Mouse (Mus musculus) stomach, embryonic 16.5 days (tissue): ENCODE data around the gene Olfr804. TPM values are rescaled to one million over a fixed set of nuclear protein-coding genes. Genes with fewer than 3 reads are reported as not detected.

Experiments
- microRNA-seq: library from miRNA; unstranded; fragments of <30 nt; microRNA quantifications from one replicate; pipeline ENCODE4, GENCODE M21; 2016
- polyA plus RNA-seq: library from polyadenylated mRNA; unstranded; fragments of >200 nt; fragmentation: Nextera tagmentation; extraction: Ambion mirVana; gene quantifications from 2 replicates; pipeline ENCODE4 v1.2.1, GENCODE M21; 2015

Olfr804 gene
- polyA plus RNA-seq, 1 experiment from 2014 or later = not detected

Small RNA genes lying within 50 kb of the gene (microRNA-seq; reads per million reads assigned to microRNA genes)
- gene Gm24485 = not detected

Other genes with a start within 250 kb of the Olfr804 start
- gene Olfr787, start 241.3 kb upstream of the Olfr804 start, polyA plus RNA-seq = not detected in 2 replicates
- not detected in 2 replicates for gene Olfr788, start 232.2 kb upstream of the Olfr804 start, polyA plus RNA-seq
- gene Olfr789, start 218.5 kb upstream of the Olfr804 start, polyA plus RNA-seq = not detected in 2 replicates
- not detected in 2 replicates for gene Olfr790, start 204.7 kb upstream of the Olfr804 start, polyA plus RNA-seq
- gene Olfr791, start 181.4 kb upstream of the Olfr804 start, polyA plus RNA-seq = not detected in 2 replicates
- not detected in 2 replicates for gene Olfr792, start 164.0 kb upstream of the Olfr804 start, polyA plus RNA-seq
- not detected in 2 replicates for gene Olfr794, start 135.6 kb upstream of the Olfr804 start, polyA plus RNA-seq
- not detected in 2 replicates for gene Olfr796, start 90.6 kb upstream of the Olfr804 start, polyA plus RNA-seq
- gene Olfr798, start 75.3 kb upstream of the Olfr804 start, polyA plus RNA-seq = not detected in 2 replicates
- gene Olfr799, start 65.7 kb upstream of the Olfr804 start, polyA plus RNA-seq = not detected in 2 replicates
- not detected in 2 replicates for gene Olfr800, start 45.5 kb upstream of the Olfr804 start, polyA plus RNA-seq
- not detected in 2 replicates for gene Olfr801, start 29.3 kb upstream of the Olfr804 start, polyA plus RNA-seq
- not detected in 2 replicates for gene Olfr802, start 15.0 kb upstream of the Olfr804 start, polyA plus RNA-seq
- gene Olfr803, start 8.9 kb upstream of the Olfr804 start, polyA plus RNA-seq = not detected in 2 replicates
- not detected in 2 replicates for gene Olfr805, start 26.2 kb downstream of the Olfr804 start, polyA plus RNA-seq
- not detected in 2 replicates for gene Olfr806, start 38.7 kb downstream of the Olfr804 start, polyA plus RNA-seq
- gene Olfr807, start 54.6 kb downstream of the Olfr804 start, polyA plus RNA-seq = not detected in 2 replicates
- gene Olfr808, start 62.3 kb downstream of the Olfr804 start, polyA plus RNA-seq = not detected in 2 replicates
- not detected in 2 replicates for gene Olfr809, start 71.4 kb downstream of the Olfr804 start, polyA plus RNA-seq
- gene Olfr810, start 91.7 kb downstream of the Olfr804 start, polyA plus RNA-seq = not detected in 2 replicates
- not detected in 2 replicates for gene Olfr811, start 101.2 kb downstream of the Olfr804 start, polyA plus RNA-seq
- gene Olfr812, start 142.9 kb downstream of the Olfr804 start, polyA plus RNA-seq = not detected in 2 replicates
- gene Olfr813, start 152.2 kb downstream of the Olfr804 start, polyA plus RNA-seq = not detected in 2 replicates
- not detected in 2 replicates for gene Olfr814, start 176.6 kb downstream of the Olfr804 start, polyA plus RNA-seq
- not detected in 2 replicates for gene Olfr815, start 202.7 kb downstream of the Olfr804 start, polyA plus RNA-seq
- not detected in 2 replicates for gene Olfr816, start 212.4 kb downstream of the Olfr804 start, polyA plus RNA-seq
- not detected in 2 replicates for gene Olfr818, start 245.9 kb downstream of the Olfr804 start, polyA plus RNA-seq